Mouse (Mus musculus) liver, embryonic 14.5 days (tissue): ENCODE measurements around the gene Slc2a9.

Source experiments
- CTCF ChIP-seq: IDR thresholded peaks from 2 replicates; pipeline ENCODE4 v1.5.1; 2016; ENCODE audit warnings: antibody characterized with exemption, low read depth, control low read depth
- EP300 ChIP-seq: IDR thresholded peaks from 2 replicates; pipeline ENCODE4 v1.6.1; 2016; ENCODE audit warnings: antibody characterized with exemption, low read depth

DNA sequence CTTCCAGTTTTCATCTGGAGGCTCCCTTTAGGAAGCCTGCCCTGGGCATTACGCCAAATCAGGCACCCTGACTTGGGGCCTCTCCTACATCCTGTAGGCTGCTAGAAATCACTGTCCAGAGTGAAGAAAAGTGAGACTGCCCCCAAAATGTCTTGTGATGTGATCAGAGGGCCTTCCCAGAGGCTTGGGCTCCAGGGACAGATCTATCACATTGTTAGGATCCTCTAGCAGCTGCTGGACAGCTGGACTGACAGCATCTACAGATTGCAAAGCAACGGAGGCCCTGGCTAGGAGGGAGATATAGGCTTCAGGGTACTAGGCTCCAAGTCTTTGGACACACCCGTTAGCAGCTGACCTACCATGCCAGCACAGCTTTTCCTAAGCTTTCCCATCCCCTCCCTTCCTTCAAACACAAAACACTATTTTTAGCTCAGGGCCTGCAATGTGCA lies 46.5 kb upstream of the Slc2a9 start:
- TF ChIP-seq EP300 (no peak), CTCF (no peak)
